ENCODE assay signal across 29 mouse cellular contexts in genomic region chr1:89637670-89638069, GRCm38 (mm10).
DNase-seq lines count a peak whose midpoint lies in the region; ATAC-seq lines count a peak whose summit lies in the region.
"Had no signal": no experiment of that assay in that cellular context is flagged by ENCODE, and none has a peak within 500 bp of the region (broad histone marks: within the 10 kb centered on the region; RNA-seq: fewer than 3 reads in every experiment).

No protein-coding gene starts in this region.

- DNase-seq in adrenal gland, postnatal 14 days = peak; percentile 27
- DNase-seq in adrenal gland, adult 8-10 months = no peak
- DNase-seq in heart, embryonic 10.5 days (ENCODE audit: low spot score) = no peak
- no peak for DNase-seq in heart, postnatal 25 days (ENCODE audit: low spot score)
- DNase-seq in limb, embryonic 10.5 days (ENCODE audit: low spot score) = no peak
- DNase-seq in right cerebral cortex, adult 2 months (ENCODE audit: low spot score in 2 of 2) = no peak
- no peak for DNase-seq in adrenal gland, postnatal 36 days
- DNase-seq: adrenal gland, postnatal 25 days; cerebellum, adult 18-20 months; cerebellum, postnatal 10 days; kidney, adult 9 months; kidney, postnatal 10 days; layer of hippocampus, adult 9-11 months; liver, postnatal 0 days; lung, postnatal 36 days; right cerebral cortex, adult 18-20 months; right cerebral cortex, postnatal 4 days; thymus, adult 2 months; thymus, postnatal 36 days had no signal

- no peak overlapping the region for H3K4me2 ChIP-seq in limb, embryonic 13.5 days (replicated peaks)
- H3K4me2 ChIP-seq: forebrain, embryonic 13.5 days; hindbrain, embryonic 14.5 days; limb, embryonic 12.5 days; liver, embryonic 12.5 days; midbrain, embryonic 11.5 days; neural tube, embryonic 12.5 days had no signal

- 0 out of 2 replicates have a peak overlapping the region, but pooled peaks have one; percentile 57 for H3K27ac ChIP-seq in heart, embryonic 10.5 days
- H3K27ac ChIP-seq in limb, embryonic 13.5 days = no peak overlapping the region
- H3K27ac ChIP-seq in limb, embryonic 10.5 days = no peak overlapping the region
- H3K27ac ChIP-seq: forebrain, embryonic 13.5 days; hindbrain, embryonic 14.5 days; limb, embryonic 12.5 days; liver, embryonic 12.5 days; neural tube, embryonic 12.5 days had no signal

- H3K27me3 ChIP-seq in heart, embryonic 10.5 days (ENCODE audit: insufficient read depth, poor library complexity, severe bottlenecking) = no peaks in the 10 kb centered on the region
- H3K27me3 ChIP-seq in limb, embryonic 13.5 days = no peaks in the 10 kb centered on the region
- H3K27me3 ChIP-seq in limb, embryonic 10.5 days (ENCODE audit: low read depth, poor library complexity, severe bottlenecking) = no peaks in the 10 kb centered on the region
- H3K27me3 ChIP-seq: forebrain, embryonic 13.5 days; limb, embryonic 12.5 days; liver, embryonic 12.5 days; neural tube, embryonic 12.5 days had no signal

- no peaks in the 10 kb centered on the region for H3K9me3 ChIP-seq in heart, embryonic 10.5 days
- H3K9me3 ChIP-seq in limb, embryonic 13.5 days = peaks cover 2% of the 10 kb centered on the region; the same call in 1 of the 2 replicates
- no peaks in the 10 kb centered on the region for H3K9me3 ChIP-seq in limb, embryonic 10.5 days (replicated peaks)
- H3K9me3 ChIP-seq: forebrain, embryonic 13.5 days; liver, embryonic 12.5 days; neural tube, embryonic 12.5 days had no signal

- peaks cover 12% of the 10 kb centered on the region for H3K4me1 ChIP-seq in heart, embryonic 10.5 days
- no peaks in the 10 kb centered on the region for H3K4me1 ChIP-seq in limb, embryonic 13.5 days
- no peaks in the 10 kb centered on the region; the same call in 1 of the 2 replicates for H3K4me1 ChIP-seq in limb, embryonic 10.5 days
- H3K4me1 ChIP-seq: forebrain, embryonic 13.5 days; limb, embryonic 12.5 days; liver, embryonic 12.5 days had no signal

- H3K36me3 ChIP-seq in heart, embryonic 10.5 days = peaks cover 31% of the 10 kb centered on the region
- peaks cover 58% of the 10 kb centered on the region for H3K36me3 ChIP-seq in limb, embryonic 13.5 days
- peaks cover 54% of the 10 kb centered on the region for H3K36me3 ChIP-seq in limb, embryonic 10.5 days
- H3K36me3 ChIP-seq: G1E had no signal

- ATAC-seq in limb, embryonic 13.5 days (ENCODE audit: low FRiP score, low read depth) = 0 out of 2 replicates have a peak, but pooled peaks have one; percentile 16
- ATAC-seq: forebrain, embryonic 13.5 days; intestine, postnatal 0 days; liver, embryonic 12.5 days; liver, postnatal 0 days; midbrain, embryonic 16.5 days had no signal

- intact Hi-C loops in heart, postnatal 25 days (cut with DNase I) = no loop called here

- WGBS in heart, embryonic 10.5 days = 85% methylated on average over 4 of the region's 4 CpGs
- 89% methylated on average over 4 of the region's 4 CpGs for WGBS in limb, embryonic 13.5 days
- 93% methylated on average over 4 of the region's 4 CpGs for WGBS in limb, embryonic 10.5 days

- H3K9ac ChIP-seq in limb, embryonic 13.5 days = no peak overlapping the region
- H3K9ac ChIP-seq: forebrain, embryonic 13.5 days; hindbrain, embryonic 14.5 days; limb, embryonic 12.5 days; liver, embryonic 12.5 days; liver, postnatal 0 days; neural tube, embryonic 12.5 days had no signal

- H3K4me3 ChIP-seq in heart, embryonic 10.5 days = no peak overlapping the region
- H3K4me3 ChIP-seq in limb, embryonic 13.5 days = no peak overlapping the region
- H3K4me3 ChIP-seq in limb, embryonic 10.5 days = no peak overlapping the region
- H3K4me3 ChIP-seq: forebrain, embryonic 13.5 days; limb, embryonic 12.5 days; liver, embryonic 12.5 days; neural tube, embryonic 12.5 days had no signal
